Mouse (Mus musculus) stomach, postnatal 0 days (tissue): ENCODE measurements around the gene Zbtb20. TPM values are rescaled to one million over a fixed set of nuclear protein-coding genes. Genes with fewer than 3 reads are reported as not detected.

Source experiments
- ATAC-seq: fragments of 200-750 bp; cut with Nextera tagmentation; 2 replicates; pipeline ENCODE4 v1.8.0; 2017; ENCODE audit not compliant: low FRiP score, low TSS enrichment
- DNase-seq: peaks from one replicate; pipeline ENCODE4 v3.0.0-alpha.2; 2016; ENCODE audit warnings: low spot score
- H3K27ac ChIP-seq: fragments of 300-500 bp; sonication (generic); replicated peaks from 2 replicates; pipeline ENCODE4 v1.5.1; 2014; ENCODE audit warnings: mild to moderate bottlenecking, control low read depth
- H3K27me3 ChIP-seq: fragments of 300-500 bp; sonication (generic); 2 replicates; pipeline ENCODE4 v1.6.1; 2014; ENCODE audit warnings: low read length; ENCODE audit not compliant: control insufficient read depth, insufficient read depth
- H3K36me3 ChIP-seq: fragments of 300-500 bp; sonication (generic); 2 replicates; pipeline ENCODE4 v1.6.1; 2014; ENCODE audit warnings: low read length, mixed read lengths; ENCODE audit not compliant: control insufficient read depth, insufficient read depth
- H3K4me1 ChIP-seq: fragments of 300-500 bp; sonication (generic); replicated peaks from 2 replicates; pipeline ENCODE4 v1.6.1; 2014; ENCODE audit warnings: antibody characterized with exemption; ENCODE audit not compliant: control insufficient read depth, insufficient read depth
- H3K4me2 ChIP-seq: fragments of 300-500 bp; sonication (generic); replicated peaks from 2 replicates; pipeline ENCODE4 v1.6.1; 2014; ENCODE audit warnings: low read depth, mild to moderate bottlenecking, control low read depth, moderate library complexity
- H3K4me3 ChIP-seq: fragments of 300-500 bp; sonication (generic); 2 replicates; pipeline ENCODE4 v1.5.1; 2014; ENCODE audit warnings: low read depth, low read length, control low read depth
- H3K9ac ChIP-seq: fragments of 300-500 bp; sonication (generic); 2 replicates; pipeline ENCODE4 v1.6.1; 2014; ENCODE audit warnings: mild to moderate bottlenecking, low read length, control low read depth, mixed read lengths
- H3K9me3 ChIP-seq: fragments of 300-500 bp; sonication (generic); 2 replicates; pipeline ENCODE4 v1.6.1; 2016; ENCODE audit warnings: low read length; ENCODE audit not compliant: control insufficient read depth
- CTCF ChIP-seq: IDR thresholded peaks from 2 replicates; pipeline ENCODE4 v1.5.1; 2016; ENCODE audit warnings: antibody characterized with exemption, low read depth, mild to moderate bottlenecking, moderate library complexity
- EP300 ChIP-seq: optimal IDR thresholded peaks from 2 replicates; pipeline ENCODE3; 2016; ENCODE audit warnings: antibody characterized with exemption
- WGBS: fragments of 180-500 bp; shearing (Covaris S2); extraction: QIAGEN DNeasy Blood & Tissue Kit; methylation state at CpG from one replicate; pipeline ENCODE4 v1.1.7; 2014; 5-methylcytosine and 5-hydroxymethylcytosine counted together
- polyA plus RNA-seq: library from polyadenylated mRNA; unstranded; fragments of >200 nt; fragmentation: Nextera tagmentation; extraction: Ambion mirVana; gene quantifications from 2 replicates; pipeline ENCODE4 v1.2.1, GENCODE M21; 2015

Zbtb20 gene
- polyA plus RNA-seq, 1 experiment from 2014 or later = 15.7 TPM

- ATAC-seq (no peak), DNase-seq (no peak)
- Histone ChIP-seq H3K4me3 (no peak overlapping the region), H3K4me1 (no peaks in the 10 kb centered on the region), H3K4me2 (no peak overlapping the region), H3K36me3 (no peaks in the 10 kb centered on the region), H3K27ac (no peak overlapping the region), H3K27me3 (no peaks in the 10 kb centered on the region), H3K9me3 (no peaks in the 10 kb centered on the region), H3K9ac (no peak overlapping the region)
- TF ChIP-seq EP300 (no peak), CTCF (no peak)
- 71% methylated on average over 1 of the region's 1 CpGs for WGBS
Measured at GRCm38 (mm10) chr16:43492863-43493262, 617.2 kb downstream of the Zbtb20 start.

DNA sequence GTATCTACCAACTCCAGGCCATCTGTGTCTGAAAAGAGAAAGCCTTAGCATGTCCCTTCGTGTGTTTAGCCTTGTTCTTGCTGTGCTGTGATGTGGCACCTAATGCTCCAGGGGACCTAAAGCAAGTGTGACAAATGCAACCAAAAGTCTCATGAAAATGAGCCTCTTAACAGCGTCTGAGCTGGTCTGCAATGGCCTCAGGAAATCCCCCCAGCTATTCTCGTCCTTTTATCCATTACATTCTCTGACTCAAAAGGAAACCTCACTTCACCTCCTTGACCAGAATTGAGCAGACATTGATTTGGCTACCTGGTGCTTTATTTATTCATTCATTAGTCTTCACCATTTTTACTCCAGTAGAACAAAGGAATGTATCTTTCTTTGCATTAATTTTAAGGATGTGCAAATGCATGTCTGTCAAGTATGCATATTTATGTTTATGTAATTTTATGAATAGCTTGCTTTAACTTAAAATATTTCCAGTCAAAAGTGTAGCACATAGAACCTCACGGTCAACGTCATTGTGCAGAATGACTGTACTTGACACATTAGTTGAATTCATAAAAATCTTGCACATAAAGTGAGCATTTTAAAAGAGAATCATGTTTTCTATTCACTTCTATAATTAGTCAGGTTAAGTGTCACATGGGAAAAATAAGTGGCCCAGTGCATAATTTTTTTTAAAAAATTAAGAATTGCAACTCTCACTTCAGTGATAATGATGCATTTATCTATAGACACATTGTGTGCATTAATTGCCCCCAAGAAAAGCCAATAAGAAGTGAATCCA is 618.1 kb downstream of the Zbtb20 start:
- ATAC-seq = no peak
- WGBS = 72% methylated on average over 5 of the region's 5 CpGs
- Histone ChIP-seq H3K9ac (no peak overlapping the region), H3K27me3 (no peaks in the 10 kb centered on the region), H3K4me1 (no peaks in the 10 kb centered on the region), H3K27ac (no peak overlapping the region), H3K9me3 (no peaks in the 10 kb centered on the region), H3K4me3 (no peak overlapping the region), H3K36me3 (no peaks in the 10 kb centered on the region), H3K4me2 (no peak overlapping the region)
- TF ChIP-seq CTCF = no peak
- no peak for TF ChIP-seq EP300
- no peak for DNase-seq

GRCm38 (mm10) chr16:43495175-43495818 is 619.6 kb downstream of the Zbtb20 start:
- no peak for DNase-seq
- H3K9me3 ChIP-seq = no peaks in the 10 kb centered on the region
- ATAC-seq = no peak
- TF ChIP-seq CTCF = no peak
- no peak overlapping the region for H3K4me3 ChIP-seq
- no peak overlapping the region for H3K4me2 ChIP-seq
- H3K36me3 ChIP-seq = no peaks in the 10 kb centered on the region
- H3K4me1 ChIP-seq = no peaks in the 10 kb centered on the region
- no peaks in the 10 kb centered on the region for H3K27me3 ChIP-seq
- H3K9ac ChIP-seq = no peak overlapping the region
- WGBS = 82% methylated on average over 9 of the region's 9 CpGs
- H3K27ac ChIP-seq = no peak overlapping the region

- Histone ChIP-seq H3K27me3 (no peaks in the 10 kb centered on the region), H3K4me2 (no peak overlapping the region), H3K4me3 (no peak overlapping the region), H3K4me1 (no peaks in the 10 kb centered on the region), H3K36me3 (no peaks in the 10 kb centered on the region), H3K9me3 (no peaks in the 10 kb centered on the region), H3K27ac (no peak overlapping the region), H3K9ac (no peak overlapping the region)
- ATAC-seq = no peak
- 38% methylated on average over 2 of the region's 2 CpGs for WGBS
- no peak for DNase-seq
- TF ChIP-seq CTCF = no peak
- TF ChIP-seq EP300 = no peak
Measured at GRCm38 (mm10) chr16:43497093-43497492, 621.4 kb downstream of the Zbtb20 start.

GRCm38 (mm10) chr16:43500132-43500853 is 624.6 kb downstream of the Zbtb20 start:
- Histone ChIP-seq H3K4me2 (no peak overlapping the region), H3K27me3 (no peaks in the 10 kb centered on the region), H3K4me3 (no peak overlapping the region), H3K9me3 (no peaks in the 10 kb centered on the region), H3K4me1 (no peaks in the 10 kb centered on the region), H3K9ac (no peak overlapping the region), H3K36me3 (no peaks in the 10 kb centered on the region), H3K27ac (no peak overlapping the region)
- TF ChIP-seq CTCF (peak; percentile 29; the same call in 1 of the 2 replicates), EP300 (no peak)
- DNase-seq (no peak), ATAC-seq (no peak)
- WGBS = 74% methylated on average over 8 of the region's 8 CpGs
